Mouse (Mus musculus) 416B (cell line): ENCODE results near the gene Suds3.

ENCODE experiments used
- DNase-seq: peaks from one replicate; pipeline ENCODE4 v3.0.0; 2011; ENCODE audit warnings: low read depth

The Suds3 gene

GRCm38 (mm10) chr5:117042661-117043060 lies 73.3 kb downstream of the Suds3 start:
- DNase-seq, result no peak
